Mouse (Mus musculus): ENCODE results near the gene BC004004. TPM values are rescaled to one million over a fixed set of nuclear protein-coding genes. Genes with fewer than 3 reads are reported as not detected.
A peak's percentile ranks its signal among the peaks of the same experiment; 100 is the strongest.

Gene BC004004
- polyA plus RNA-seq, 1 experiment from 2014 or later, result 71.1 TPM

DNA sequence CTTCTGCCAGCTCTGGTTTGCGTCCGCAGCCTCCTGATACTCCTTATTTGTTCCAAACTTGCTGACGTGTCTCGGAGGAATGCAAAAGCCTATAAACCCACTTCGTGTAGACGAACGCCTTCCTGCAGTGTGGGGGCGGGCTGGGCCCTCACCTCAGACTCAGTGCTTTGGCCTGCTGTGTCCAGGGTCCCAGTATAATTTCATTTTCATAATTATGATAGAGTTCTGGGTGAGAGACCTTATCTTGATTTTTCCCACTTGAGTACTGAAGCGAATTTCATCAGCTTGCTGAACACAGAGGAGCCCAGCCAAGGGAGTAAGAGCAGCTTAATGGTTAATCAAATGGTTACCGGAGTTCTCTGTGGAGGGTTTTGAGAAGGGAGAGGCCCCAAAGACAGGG lies 28.7 kb downstream of the BC004004 start:
- no peak for DNase-seq
- Histone ChIP-seq H3K4me3 (ENCODE audit: low read depth, low read length) (no peak overlapping the region), H3K36me3 (ENCODE audit: insufficient read depth) (peaks cover 53% of the 10 kb centered on the region), H3K4me1 (ENCODE audit: insufficient read depth) (no peaks in the 10 kb centered on the region), H3K27ac (ENCODE audit: low read depth) (peak overlapping the region; percentile 65), H3K27me3 (ENCODE audit: insufficient read depth, low read length) (no peaks in the 10 kb centered on the region), H3K9me3 (ENCODE audit: low read depth, low read length) (no peaks in the 10 kb centered on the region), H3K4me2 (no peak overlapping the region), H3K9ac (no peak overlapping the region)
- WGBS, result 64% methylated on average over 10 of the region's 10 CpGs
- ATAC-seq (ENCODE audit: insufficient read depth), result no peak
- no peak for TF ChIP-seq CTCF (IDR thresholded peaks at IDR 0.05; ENCODE audit: low read depth)

DNA sequence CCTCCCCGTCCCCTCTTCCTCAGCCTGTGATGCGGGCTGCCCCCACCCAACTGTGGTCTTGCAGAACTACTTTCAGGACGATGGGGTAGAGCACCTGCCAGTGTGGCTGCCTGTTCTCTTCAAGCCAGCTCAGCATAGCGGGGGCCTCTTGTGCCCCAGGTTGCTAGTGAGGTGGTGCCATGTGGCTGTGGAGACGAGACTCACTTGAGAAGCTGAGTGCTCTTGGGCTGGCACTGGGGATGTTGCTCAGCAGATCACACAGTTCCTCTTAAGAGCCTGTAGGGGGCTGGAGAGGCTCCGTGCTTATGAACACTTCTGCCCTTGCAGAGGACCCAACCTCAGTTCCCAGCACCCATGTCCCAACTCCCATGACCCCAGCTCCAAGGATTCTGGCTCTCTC lies 29.2 kb downstream of the BC004004 start:
- no peak overlapping the region for H3K4me3 ChIP-seq (ENCODE audit: low read depth, low read length)
- ATAC-seq (ENCODE audit: insufficient read depth) (0 out of 2 replicates have a peak, but pooled peaks have one; percentile 21), DNase-seq (no peak)
- H3K4me2 ChIP-seq, result no peak overlapping the region
- H3K27me3 ChIP-seq (ENCODE audit: insufficient read depth, low read length), result no peaks in the 10 kb centered on the region
- peaks cover 53% of the 10 kb centered on the region for H3K36me3 ChIP-seq (ENCODE audit: insufficient read depth)
- WGBS, result 65% methylated on average over 6 of the region's 6 CpGs
- H3K27ac ChIP-seq (ENCODE audit: low read depth), result peak overlapping the region; percentile 65
- TF ChIP-seq CTCF (IDR thresholded peaks at IDR 0.05; ENCODE audit: low read depth), result peak; percentile 35; the same call in 1 of the 2 replicates
- no peaks in the 10 kb centered on the region for H3K4me1 ChIP-seq (ENCODE audit: insufficient read depth)
- H3K9ac ChIP-seq, result no peak overlapping the region
- no peaks in the 10 kb centered on the region for H3K9me3 ChIP-seq (ENCODE audit: low read depth, low read length)

DNA sequence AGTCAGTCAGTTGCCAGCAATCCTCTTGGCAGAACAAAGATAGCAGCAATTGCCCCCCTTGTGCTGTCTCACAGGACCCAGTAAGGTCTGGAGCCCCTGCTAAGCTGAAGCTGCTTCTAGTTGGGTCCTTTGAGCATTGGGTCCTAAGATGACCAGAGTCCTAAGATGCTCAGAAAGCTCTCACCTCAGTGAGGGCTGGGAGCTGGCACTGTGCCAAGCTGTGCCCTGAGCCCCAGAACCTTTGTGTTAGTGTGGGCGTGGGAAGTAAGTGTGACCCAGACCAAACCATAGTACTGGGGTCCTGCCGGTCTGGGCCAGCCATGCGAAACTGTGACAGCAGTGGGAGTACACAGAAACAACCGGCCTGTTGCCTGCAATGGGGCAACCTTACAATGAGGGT lies 30.7 kb downstream of the BC004004 start:
- WGBS, result 86% methylated on average over 4 of the region's 4 CpGs
- Histone ChIP-seq H3K4me2 (no peak overlapping the region), H3K9me3 (ENCODE audit: low read depth, low read length) (no peaks in the 10 kb centered on the region), H3K9ac (no peak overlapping the region), H3K27ac (ENCODE audit: low read depth) (no peak overlapping the region), H3K4me1 (ENCODE audit: insufficient read depth) (no peaks in the 10 kb centered on the region; the same call in 1 of the 2 replicates), H3K27me3 (ENCODE audit: insufficient read depth, low read length) (no peaks in the 10 kb centered on the region), H3K36me3 (ENCODE audit: insufficient read depth) (peaks cover 47% of the 10 kb centered on the region), H3K4me3 (ENCODE audit: low read depth, low read length) (no peak overlapping the region)
- TF ChIP-seq CTCF (IDR thresholded peaks at IDR 0.05; ENCODE audit: low read depth), result no peak
- no peak for DNase-seq
- ATAC-seq (ENCODE audit: insufficient read depth), result no peak

DNA sequence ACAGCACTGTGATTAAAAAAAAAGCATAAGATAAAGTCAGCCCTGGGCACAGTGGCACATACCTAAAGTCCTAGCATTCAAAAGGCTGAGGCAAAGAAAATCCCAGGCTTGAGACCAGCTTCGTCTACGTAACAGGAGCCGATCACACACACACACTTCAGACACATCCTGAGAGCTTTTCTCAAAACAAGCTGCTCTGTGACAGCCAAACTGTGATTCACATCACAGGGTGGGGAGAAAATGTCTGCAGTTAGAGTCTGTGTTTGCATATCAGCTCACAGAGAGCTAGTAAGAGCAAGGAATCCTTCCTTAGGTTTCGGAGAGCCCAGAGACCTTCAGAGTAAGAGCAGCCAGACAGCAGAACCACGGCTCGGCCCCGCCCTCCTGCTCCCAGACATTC lies 32.3 kb downstream of the BC004004 start:
- Histone ChIP-seq H3K27ac (ENCODE audit: low read depth) (no peak overlapping the region), H3K4me1 (ENCODE audit: insufficient read depth) (peaks cover 15% of the 10 kb centered on the region), H3K4me3 (ENCODE audit: low read depth, low read length) (no peak overlapping the region), H3K9me3 (ENCODE audit: low read depth, low read length) (no peaks in the 10 kb centered on the region), H3K36me3 (ENCODE audit: insufficient read depth) (peaks cover 40% of the 10 kb centered on the region), H3K9ac (no peak overlapping the region), H3K4me2 (no peak overlapping the region), H3K27me3 (ENCODE audit: insufficient read depth, low read length) (no peaks in the 10 kb centered on the region)
- DNase-seq, result no peak
- 85% methylated on average over 7 of the region's 7 CpGs for WGBS
- no peak for ATAC-seq (ENCODE audit: insufficient read depth)
- TF ChIP-seq CTCF (IDR thresholded peaks at IDR 0.05; ENCODE audit: low read depth), result no peak

DNA sequence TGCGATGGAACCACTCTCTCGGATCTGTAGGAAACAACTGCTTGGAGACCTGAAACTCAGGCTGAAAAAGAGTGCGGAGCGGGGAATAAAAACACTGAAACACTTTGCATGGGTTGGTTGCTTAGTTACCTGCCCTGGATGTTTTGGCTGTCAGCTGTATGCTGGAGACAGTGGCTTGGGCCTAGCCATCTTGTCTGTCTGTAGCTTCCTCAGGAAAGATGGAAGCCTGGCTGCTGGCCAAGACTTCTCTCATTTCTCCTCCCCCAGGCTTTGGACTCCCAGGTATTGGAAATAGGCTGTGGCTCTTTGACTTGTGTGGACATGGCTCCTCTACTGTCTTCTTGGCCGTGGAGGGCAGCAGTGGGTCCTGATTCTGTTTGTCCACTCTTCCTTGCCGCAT lies 32.8 kb downstream of the BC004004 start:
- 85% methylated on average over 6 of the region's 6 CpGs for WGBS
- Histone ChIP-seq H3K9me3 (ENCODE audit: low read depth, low read length) (no peaks in the 10 kb centered on the region), H3K27me3 (ENCODE audit: insufficient read depth, low read length) (no peaks in the 10 kb centered on the region), H3K36me3 (ENCODE audit: insufficient read depth) (peaks cover 40% of the 10 kb centered on the region), H3K4me1 (ENCODE audit: insufficient read depth) (peaks cover 15% of the 10 kb centered on the region), H3K9ac (no peak overlapping the region), H3K4me3 (ENCODE audit: low read depth, low read length) (no peak overlapping the region), H3K27ac (ENCODE audit: low read depth) (no peak overlapping the region), H3K4me2 (no peak overlapping the region)
- DNase-seq, result no peak
- ATAC-seq (ENCODE audit: insufficient read depth), result no peak
- no peak for TF ChIP-seq CTCF (IDR thresholded peaks at IDR 0.05; ENCODE audit: low read depth)

DNA sequence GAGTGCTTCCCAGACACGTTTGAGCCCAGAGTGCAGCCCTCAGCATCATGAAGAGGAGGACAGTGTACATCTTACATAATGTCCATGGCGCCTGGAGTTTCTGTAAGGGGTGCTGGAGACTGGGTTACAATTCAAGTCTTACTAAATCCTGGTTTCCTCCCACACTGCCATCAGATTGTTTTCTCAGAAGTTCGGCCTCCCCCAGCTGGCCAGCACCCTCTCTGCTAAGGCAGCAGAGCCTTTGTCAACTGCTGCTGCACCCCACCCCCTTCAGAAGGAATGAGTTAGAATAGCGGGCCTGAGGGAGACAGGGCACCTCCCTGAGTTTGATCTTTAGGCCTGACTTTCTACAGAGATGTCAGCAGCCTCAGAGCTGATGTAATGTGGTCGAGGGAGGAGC lies 33.6 kb downstream of the BC004004 start:
- Histone ChIP-seq H3K4me3 (ENCODE audit: low read depth, low read length) (no peak overlapping the region), H3K36me3 (ENCODE audit: insufficient read depth) (peaks cover 40% of the 10 kb centered on the region), H3K27ac (ENCODE audit: low read depth) (no peak overlapping the region), H3K4me1 (ENCODE audit: insufficient read depth) (peaks cover 15% of the 10 kb centered on the region), H3K9ac (no peak overlapping the region), H3K9me3 (ENCODE audit: low read depth, low read length) (no peaks in the 10 kb centered on the region), H3K4me2 (no peak overlapping the region), H3K27me3 (ENCODE audit: insufficient read depth, low read length) (no peaks in the 10 kb centered on the region)
- no peak for DNase-seq
- no peak for ATAC-seq (ENCODE audit: insufficient read depth)
- WGBS, result 60% methylated on average over 5 of the region's 5 CpGs
- TF ChIP-seq CTCF (IDR thresholded peaks at IDR 0.05; ENCODE audit: low read depth), result no peak

DNA sequence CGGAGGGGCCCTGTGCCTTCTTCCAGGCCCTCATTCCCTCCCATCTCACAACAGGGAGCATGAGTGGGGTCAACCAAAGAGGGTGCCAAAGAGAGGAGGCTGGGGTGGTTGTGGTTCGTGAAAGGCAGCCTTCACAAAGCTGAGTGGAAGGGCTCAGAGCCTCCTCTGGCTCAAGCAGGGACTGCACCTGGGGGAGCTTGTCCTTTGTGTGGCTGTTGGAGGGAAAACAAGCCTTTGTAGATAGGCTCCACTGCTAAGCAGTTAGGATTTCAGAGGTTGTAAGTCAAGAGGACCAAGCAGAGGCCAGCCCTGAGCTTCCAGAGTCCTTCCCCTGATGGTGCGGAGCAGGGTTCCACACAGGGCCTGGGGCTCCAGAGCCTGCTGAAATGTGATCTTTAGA lies 34.5 kb downstream of the BC004004 start:
- peak; percentile 53 for TF ChIP-seq CTCF (IDR thresholded peaks at IDR 0.05; ENCODE audit: low read depth)
- Histone ChIP-seq H3K9ac (no peak overlapping the region), H3K4me3 (ENCODE audit: low read depth, low read length) (no peak overlapping the region), H3K36me3 (ENCODE audit: insufficient read depth) (peaks cover 35% of the 10 kb centered on the region), H3K27me3 (ENCODE audit: insufficient read depth, low read length) (no peaks in the 10 kb centered on the region), H3K27ac (ENCODE audit: low read depth) (no peak overlapping the region; the same call in 1 of the 2 replicates), H3K4me2 (no peak overlapping the region), H3K4me1 (ENCODE audit: insufficient read depth) (peaks cover 15% of the 10 kb centered on the region), H3K9me3 (ENCODE audit: low read depth, low read length) (no peaks in the 10 kb centered on the region)
- DNase-seq, result peak; percentile 38
- ATAC-seq (ENCODE audit: insufficient read depth), result no peak
- WGBS, result 51% methylated on average over 3 of the region's 3 CpGs

DNA sequence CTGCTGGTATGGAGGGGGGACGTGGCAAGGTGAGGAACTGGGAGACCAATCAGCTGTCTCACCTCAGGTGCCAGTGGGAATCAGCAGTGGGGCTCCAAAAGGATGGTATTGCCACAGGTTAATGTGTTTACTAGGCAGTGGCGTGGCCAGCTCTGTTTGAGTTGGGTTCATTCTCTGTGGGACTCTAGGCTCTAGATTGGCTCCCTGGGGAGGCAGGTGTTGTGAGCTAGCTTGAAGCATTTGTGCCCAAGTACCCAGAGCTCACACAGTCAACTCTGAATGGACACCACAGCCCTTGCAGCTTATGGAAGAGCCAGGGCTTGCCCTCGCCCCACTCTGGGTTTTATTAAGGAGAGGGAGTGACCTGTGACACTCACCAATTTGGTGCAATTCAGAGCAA lies 35.3 kb downstream of the BC004004 start:
- Histone ChIP-seq H3K4me1 (ENCODE audit: insufficient read depth) (peaks cover 15% of the 10 kb centered on the region), H3K9me3 (ENCODE audit: low read depth, low read length) (no peaks in the 10 kb centered on the region), H3K36me3 (ENCODE audit: insufficient read depth) (peaks cover 29% of the 10 kb centered on the region), H3K4me2 (no peak overlapping the region), H3K27me3 (ENCODE audit: insufficient read depth, low read length) (no peaks in the 10 kb centered on the region), H3K9ac (no peak overlapping the region), H3K27ac (ENCODE audit: low read depth) (no peak overlapping the region), H3K4me3 (ENCODE audit: low read depth, low read length) (no peak overlapping the region)
- DNase-seq (no peak), ATAC-seq (ENCODE audit: insufficient read depth) (no peak)
- WGBS, result 73% methylated on average over 3 of the region's 3 CpGs
- no peak for TF ChIP-seq CTCF (IDR thresholded peaks at IDR 0.05; ENCODE audit: low read depth)

All from lung, embryonic 14.5 days (tissue).